Mouse (Mus musculus) cerebellum, adult 2 months (tissue): ENCODE measurements at regions not wholly inside any gene's neighbourhood (a gene's known extent, or its start where the extent isn't known, plus 50 kb on each side); places are given as distances from the start of the nearest gene placed in this dataset.

Source experiments
- CTCF ChIP-seq: fragments of 200-500 bp; IDR thresholded peaks from 2 replicates; pipeline ENCODE4 v1.5.1; 2011; ENCODE audit warnings: low read depth, mild to moderate bottlenecking, control low read depth, low read length, moderate library complexity, borderline replicate concordance; ENCODE audit not compliant: insufficient read depth
- POLR2A ChIP-seq: fragments of 200-500 bp; IDR thresholded peaks from 2 replicates; pipeline ENCODE4 v1.6.1; 2011; ENCODE audit warnings: low read length, control low read depth, borderline replicate concordance; ENCODE audit not compliant: insufficient read depth

DNA sequence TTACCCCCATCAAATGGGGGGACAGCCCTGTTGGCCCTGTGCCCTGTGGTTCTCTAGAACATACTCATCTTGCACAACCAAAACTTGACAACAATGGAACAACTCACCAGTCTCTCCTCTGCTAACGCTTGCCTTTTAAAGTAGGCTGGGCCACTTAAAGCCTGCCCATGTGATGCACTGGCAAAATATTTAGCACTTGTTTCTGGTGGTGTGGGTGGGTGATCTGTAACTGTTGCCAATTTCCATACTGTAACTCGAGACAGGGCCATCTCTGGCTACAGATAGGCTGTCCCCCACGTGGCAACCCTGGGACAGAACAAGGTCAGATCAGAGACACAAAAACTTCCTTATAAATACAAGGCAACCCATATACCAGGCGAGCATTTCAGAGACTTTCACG lies 92.0 kb upstream of the Klf14 start:
- TF ChIP-seq CTCF (no peak), POLR2A (no peak)
